Mouse (Mus musculus): ENCODE data around the gene Tgfbr3l. TPM values are rescaled to one million over a fixed set of nuclear protein-coding genes. Genes with fewer than 3 reads are reported as not detected.

Gene Tgfbr3l
- polyA plus RNA-seq, 1 experiment from 2014 or later: 4.9 TPM

DNA sequence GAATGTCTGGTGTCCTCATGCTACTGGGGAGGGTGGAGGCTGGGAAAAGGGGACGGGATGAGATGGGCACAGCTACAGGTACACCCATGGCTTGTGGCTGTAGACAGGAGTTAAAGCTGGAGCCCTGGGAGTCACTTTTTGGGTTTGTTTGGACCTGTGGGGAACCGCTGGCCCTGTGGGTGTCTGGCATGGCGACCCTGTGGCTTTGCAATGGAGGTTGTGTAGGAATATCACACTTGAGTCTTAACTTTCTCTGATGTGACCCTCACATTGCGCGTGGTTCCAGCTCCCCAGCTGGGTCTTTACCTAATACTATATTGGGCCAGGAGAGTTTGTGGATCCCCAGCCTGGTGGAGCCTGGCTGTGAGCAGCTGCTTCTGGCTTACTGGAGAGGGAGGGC lies 3.0 kb upstream of the Tgfbr3l start:
- WGBS: 89% methylated on average over 5 of the region's 5 CpGs
- Histone ChIP-seq H3K36me3 (ENCODE audit: control insufficient read depth, insufficient read depth, low read length) (peaks cover 68% of the 10 kb centered on the region), H3K9ac (replicated peaks; ENCODE audit: low read depth, low read length) (no peak overlapping the region)

GRCm38 (mm10) chr8:4245737-4246136 lies 2.3 kb upstream of the Tgfbr3l start:
- Histone ChIP-seq H3K4me3 (ENCODE audit: low read depth, low read length) (no peak overlapping the region), H3K27me3 (ENCODE audit: control insufficient read depth, insufficient read depth, low read length) (no peaks in the 10 kb centered on the region), H3K27ac (ENCODE audit: low read length) (no peak overlapping the region), H3K9ac (replicated peaks; ENCODE audit: low read depth, low read length) (no peak overlapping the region), H3K4me2 (replicated peaks; ENCODE audit: low read depth, low read length) (no peak overlapping the region), H3K9me3 (ENCODE audit: control insufficient read depth, low read depth, low read length) (no peaks in the 10 kb centered on the region), H3K36me3 (ENCODE audit: control insufficient read depth, insufficient read depth, low read length) (peaks cover 68% of the 10 kb centered on the region), H3K4me1 (ENCODE audit: control insufficient read depth, insufficient read depth, low read length) (peaks cover 2% of the 10 kb centered on the region; the same call in 1 of the 2 replicates)
- ATAC-seq (ENCODE audit: insufficient number of reproducible peaks, insufficient read depth, low FRiP score, low read depth): no peak
- 87% methylated on average over 13 of the region's 13 CpGs for WGBS

More for the DNA sequence above, 3.0 kb upstream of the Tgfbr3l start:
- H3K4me2 ChIP-seq (replicated peaks; ENCODE audit: low read depth, low read length): no peak overlapping the region
- no peaks in the 10 kb centered on the region for H3K9me3 ChIP-seq (ENCODE audit: control insufficient read depth, low read depth, low read length)
- no peak for ATAC-seq (ENCODE audit: insufficient number of reproducible peaks, insufficient read depth, low FRiP score, low read depth)
- H3K27ac ChIP-seq (ENCODE audit: low read length): no peak overlapping the region
- peaks cover 3% of the 10 kb centered on the region for H3K4me1 ChIP-seq (ENCODE audit: control insufficient read depth, insufficient read depth, low read length)
- H3K27me3 ChIP-seq (ENCODE audit: control insufficient read depth, insufficient read depth, low read length): no peaks in the 10 kb centered on the region
- no peak overlapping the region for H3K4me3 ChIP-seq (ENCODE audit: low read depth, low read length)

- 88% methylated on average over 8 of the region's 8 CpGs for WGBS
- H3K36me3 ChIP-seq (ENCODE audit: control insufficient read depth, insufficient read depth, low read length): peaks cover 62% of the 10 kb centered on the region
Measured at GRCm38 (mm10) chr8:4247241-4247640, 773 bp upstream of the Tgfbr3l start.

GRCm38 (mm10) chr8:4249213-4249612 lies 1.2 kb downstream of the Tgfbr3l start:
- Histone ChIP-seq H3K27ac (ENCODE audit: low read length) (no peak overlapping the region; the same call in 1 of the 2 replicates), H3K9me3 (ENCODE audit: control insufficient read depth, low read depth, low read length) (no peaks in the 10 kb centered on the region), H3K4me3 (ENCODE audit: low read depth, low read length) (no peak overlapping the region), H3K36me3 (ENCODE audit: control insufficient read depth, insufficient read depth, low read length) (peaks cover 46% of the 10 kb centered on the region), H3K9ac (replicated peaks; ENCODE audit: low read depth, low read length) (no peak overlapping the region), H3K4me1 (ENCODE audit: control insufficient read depth, insufficient read depth, low read length) (peaks cover 15% of the 10 kb centered on the region; the same call in 1 of the 2 replicates), H3K4me2 (replicated peaks; ENCODE audit: low read depth, low read length) (0 out of 2 replicates have a peak overlapping the region, but pooled peaks have one; percentile 7), H3K27me3 (ENCODE audit: control insufficient read depth, insufficient read depth, low read length) (no peaks in the 10 kb centered on the region)
- ATAC-seq (ENCODE audit: insufficient number of reproducible peaks, insufficient read depth, low FRiP score, low read depth): no peak
- 10% methylated on average over 29 of the region's 29 CpGs for WGBS

More at GRCm38 (mm10) chr8:4247241-4247640, 773 bp upstream of the Tgfbr3l start:
- no peak overlapping the region for H3K4me3 ChIP-seq (ENCODE audit: low read depth, low read length)
- no peak overlapping the region for H3K27ac ChIP-seq (ENCODE audit: low read length)
- peaks cover 3% of the 10 kb centered on the region; the same call in 1 of the 2 replicates for H3K4me1 ChIP-seq (ENCODE audit: control insufficient read depth, insufficient read depth, low read length)
- ATAC-seq (ENCODE audit: insufficient number of reproducible peaks, insufficient read depth, low FRiP score, low read depth): no peak
- no peaks in the 10 kb centered on the region for H3K27me3 ChIP-seq (ENCODE audit: control insufficient read depth, insufficient read depth, low read length)
- H3K9ac ChIP-seq (replicated peaks; ENCODE audit: low read depth, low read length): no peak overlapping the region
- no peak overlapping the region for H3K4me2 ChIP-seq (replicated peaks; ENCODE audit: low read depth, low read length)
- H3K9me3 ChIP-seq (ENCODE audit: control insufficient read depth, low read depth, low read length): no peaks in the 10 kb centered on the region

GRCm38 (mm10) chr8:4250306-4250970 lies 2.4 kb downstream of the Tgfbr3l start:
- Histone ChIP-seq H3K9ac (replicated peaks; ENCODE audit: low read depth, low read length) (no peak overlapping the region), H3K4me3 (ENCODE audit: low read depth, low read length) (no peak overlapping the region), H3K36me3 (ENCODE audit: control insufficient read depth, insufficient read depth, low read length) (peaks cover 46% of the 10 kb centered on the region), H3K27me3 (ENCODE audit: control insufficient read depth, insufficient read depth, low read length) (no peaks in the 10 kb centered on the region), H3K9me3 (ENCODE audit: control insufficient read depth, low read depth, low read length) (no peaks in the 10 kb centered on the region), H3K27ac (ENCODE audit: low read length) (no peak overlapping the region), H3K4me2 (replicated peaks; ENCODE audit: low read depth, low read length) (no peak overlapping the region), H3K4me1 (ENCODE audit: control insufficient read depth, insufficient read depth, low read length) (peaks cover 17% of the 10 kb centered on the region; the same call in 1 of the 2 replicates)
- WGBS: 39% methylated on average over 26 of the region's 26 CpGs
- ATAC-seq (ENCODE audit: insufficient number of reproducible peaks, insufficient read depth, low FRiP score, low read depth): peak; percentile 7; the same call in 1 of the 2 replicates

DNA sequence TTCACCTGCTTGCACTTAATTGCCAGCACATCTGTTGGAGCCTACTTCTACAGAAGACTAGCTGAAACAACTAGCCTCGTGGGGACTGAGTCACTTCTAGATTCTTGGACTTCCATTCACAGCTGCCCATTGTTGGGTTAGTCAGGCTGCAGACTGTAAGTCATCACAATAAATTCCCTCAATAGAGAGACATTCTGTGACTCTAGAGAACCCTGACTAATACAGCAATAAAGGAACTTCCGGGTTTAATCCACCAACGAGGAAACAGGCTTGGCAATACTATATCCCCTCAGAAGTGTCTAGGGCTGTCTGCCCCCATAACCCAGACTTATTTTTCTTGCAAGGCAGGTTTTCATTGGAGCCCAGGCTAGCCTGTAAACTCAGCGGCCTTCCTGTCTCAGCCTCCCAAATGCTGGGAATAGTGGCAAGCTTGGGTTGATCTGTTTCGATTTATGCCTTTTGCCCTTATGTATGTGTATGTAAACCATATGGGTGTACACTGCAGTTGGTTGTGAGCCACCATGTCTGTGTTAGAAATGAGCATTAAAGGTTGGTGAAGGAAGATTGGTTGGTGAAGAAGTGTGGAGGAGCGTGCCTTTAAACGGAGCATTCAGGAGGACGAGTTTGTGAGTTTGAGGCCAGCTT lies 4.2 kb downstream of the Tgfbr3l start:
- H3K9me3 ChIP-seq (ENCODE audit: control insufficient read depth, low read depth, low read length): no peaks in the 10 kb centered on the region
- peaks cover 17% of the 10 kb centered on the region; the same call in 1 of the 2 replicates for H3K4me1 ChIP-seq (ENCODE audit: control insufficient read depth, insufficient read depth, low read length)
- 44% methylated on average over 8 of the region's 8 CpGs for WGBS
- peak overlapping the region; percentile 61 for H3K9ac ChIP-seq (replicated peaks; ENCODE audit: low read depth, low read length)
- H3K27ac ChIP-seq (ENCODE audit: low read length): peak overlapping the region; percentile 74
- H3K27me3 ChIP-seq (ENCODE audit: control insufficient read depth, insufficient read depth, low read length): no peaks in the 10 kb centered on the region
- no peak for ATAC-seq (ENCODE audit: insufficient number of reproducible peaks, insufficient read depth, low FRiP score, low read depth)
- peak overlapping the region; percentile 67 for H3K4me2 ChIP-seq (replicated peaks; ENCODE audit: low read depth, low read length)
- H3K4me3 ChIP-seq (ENCODE audit: low read depth, low read length): peak overlapping the region; percentile 56
- H3K36me3 ChIP-seq (ENCODE audit: control insufficient read depth, insufficient read depth, low read length): peaks cover 42% of the 10 kb centered on the region

GRCm38 (mm10) chr8:4252934-4253841 lies 5.2 kb downstream of the Tgfbr3l start, which contains the start of gene Snapc2:
Snapc2 (plus strand) TSS chr8:4253080.
- Histone ChIP-seq H3K4me3 (ENCODE audit: low read depth, low read length) (peak within 1 kb of the TSS; percentile 56), H3K4me2 (replicated peaks; ENCODE audit: low read depth, low read length) (peak within 1 kb of the TSS; percentile 67), H3K27me3 (ENCODE audit: control insufficient read depth, insufficient read depth, low read length) (no peaks in the 10 kb centered on the region), H3K27ac (ENCODE audit: low read length) (peak within 1 kb of the TSS; percentile 74), H3K4me1 (ENCODE audit: control insufficient read depth, insufficient read depth, low read length) (peaks cover 22% of the 10 kb centered on the region; the same call in 1 of the 2 replicates), H3K9me3 (ENCODE audit: control insufficient read depth, low read depth, low read length) (no peaks in the 10 kb centered on the region), H3K36me3 (ENCODE audit: control insufficient read depth, insufficient read depth, low read length) (peaks cover 32% of the 10 kb centered on the region), H3K9ac (replicated peaks; ENCODE audit: low read depth, low read length) (peak within 1 kb of the TSS; percentile 61)
- WGBS: under 1% methylated on average over 69 of the region's 69 CpGs
- peak; percentile 90 for ATAC-seq (ENCODE audit: insufficient number of reproducible peaks, insufficient read depth, low FRiP score, low read depth)

DNA sequence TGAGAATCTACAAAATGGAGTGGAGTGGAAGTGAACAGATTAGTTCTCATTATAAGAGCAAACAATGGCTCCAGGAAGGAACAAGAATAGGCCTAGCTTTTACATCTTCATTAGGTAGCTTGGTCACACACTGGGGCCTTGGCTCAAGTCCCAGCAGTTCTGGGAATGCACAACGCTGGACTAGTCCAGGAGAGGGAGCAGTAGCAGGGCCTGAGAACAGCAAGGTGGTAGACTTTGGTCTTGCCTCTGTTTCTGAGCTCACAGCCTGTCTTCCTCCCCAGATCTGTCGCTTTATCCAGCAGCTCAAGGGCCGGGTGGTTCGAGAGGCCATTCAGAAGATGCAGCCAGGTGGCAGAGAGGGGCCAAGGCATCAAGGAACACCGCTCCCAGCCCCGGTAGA lies 6.0 kb downstream of the Tgfbr3l start:
- Histone ChIP-seq H3K4me2 (replicated peaks; ENCODE audit: low read depth, low read length) (peak overlapping the region; percentile 67), H3K4me3 (ENCODE audit: low read depth, low read length) (peak overlapping the region; percentile 56), H3K9me3 (ENCODE audit: control insufficient read depth, low read depth, low read length) (no peaks in the 10 kb centered on the region), H3K9ac (replicated peaks; ENCODE audit: low read depth, low read length) (no peak overlapping the region), H3K4me1 (ENCODE audit: control insufficient read depth, insufficient read depth, low read length) (peaks cover 22% of the 10 kb centered on the region; the same call in 1 of the 2 replicates), H3K36me3 (ENCODE audit: control insufficient read depth, insufficient read depth, low read length) (peaks cover 31% of the 10 kb centered on the region), H3K27me3 (ENCODE audit: control insufficient read depth, insufficient read depth, low read length) (no peaks in the 10 kb centered on the region), H3K27ac (ENCODE audit: low read length) (peak overlapping the region; percentile 55; the same call in 1 of the 2 replicates)
- WGBS: 66% methylated on average over 6 of the region's 6 CpGs
- ATAC-seq (ENCODE audit: insufficient number of reproducible peaks, insufficient read depth, low FRiP score, low read depth): no peak
